Mouse (Mus musculus): Measurements from ENCODE around the gene Gtpbp3. TPM values are rescaled to one million over a fixed set of nuclear protein-coding genes. Genes with fewer than 3 reads are reported as not detected.
A peak's percentile ranks its signal among the peaks of the same experiment; 100 is the strongest.

The Gtpbp3 gene
- polyA plus RNA-seq, 1 experiment from 2014 or later, result 5.9 TPM

DNA sequence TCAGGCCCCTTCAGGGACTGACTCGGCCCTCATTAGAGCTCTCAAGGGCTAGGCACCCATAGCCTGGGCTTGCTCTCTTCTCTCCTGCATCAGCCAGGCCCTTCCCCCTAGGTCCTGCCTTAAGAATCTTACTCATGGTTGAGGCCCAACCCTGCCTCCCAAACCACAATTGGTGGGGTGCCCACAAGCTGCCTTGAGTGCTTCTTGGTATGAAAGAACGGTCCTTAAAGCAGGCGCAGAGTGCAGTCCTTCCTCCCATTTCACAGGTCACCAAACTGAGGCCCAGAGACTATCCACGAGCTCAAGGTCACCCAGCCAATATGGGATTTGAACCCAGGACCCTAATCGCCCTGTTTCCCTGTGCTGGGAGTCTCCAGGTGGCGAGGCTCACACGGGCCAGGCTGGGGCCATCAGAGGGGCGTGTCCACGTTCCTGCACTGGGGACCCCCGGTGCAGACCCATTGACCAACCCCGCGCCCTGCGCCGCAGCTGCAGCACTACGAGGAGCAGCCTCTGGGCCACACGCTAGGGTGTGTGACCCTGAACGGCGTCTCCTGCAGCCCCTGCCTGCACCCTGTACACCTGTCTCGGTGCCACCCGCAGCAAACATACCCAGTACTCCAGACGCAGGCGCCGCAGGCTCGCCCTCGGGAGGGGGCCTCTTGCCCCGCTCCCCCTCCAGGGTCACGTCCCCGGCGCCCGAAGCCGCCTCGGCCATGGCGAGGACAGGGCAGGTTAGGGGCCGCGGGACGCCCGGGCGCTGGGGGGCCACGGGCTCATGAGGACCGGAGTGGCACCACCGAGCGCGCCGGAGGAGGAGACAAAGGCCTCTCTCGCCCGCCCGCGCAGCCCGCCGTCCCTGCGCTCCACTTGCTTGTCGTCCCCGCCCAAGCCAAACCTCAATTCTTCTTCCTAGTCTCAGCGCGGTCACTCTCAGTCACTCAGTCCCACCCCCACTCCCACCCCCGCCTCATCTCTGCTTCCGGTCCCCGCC, 2.5 kb upstream of the Gtpbp3 start, which contains the start of gene Ano8:
Gene Ano8 (minus strand): TSS at position 822 of the 994 bp plus-strand sequence.
- H3K9me3 ChIP-seq (ENCODE audit: control insufficient read depth, low read length), result no peaks in the 10 kb centered on the region
- H3K27ac ChIP-seq (ENCODE audit: low read depth, low read length), result peak within 1 kb of the TSS; percentile 82
- WGBS, result 5% methylated on average over 47 of the region's 58 CpGs
- peak within 1 kb of the TSS; percentile 84 for H3K4me2 ChIP-seq (ENCODE audit: low read depth, low read length)
- peaks cover 14% of the 10 kb centered on the region for H3K4me1 ChIP-seq (ENCODE audit: control insufficient read depth, insufficient read depth, low read length)
- ATAC-seq (ENCODE audit: low read depth), result peak; percentile 76
- H3K9ac ChIP-seq (replicated peaks; ENCODE audit: low read depth, low read length), result peak within 1 kb of the TSS; percentile 95
- H3K36me3 ChIP-seq (ENCODE audit: control insufficient read depth, insufficient read depth, low read length), result peaks cover 15% of the 10 kb centered on the region; the same call in 1 of the 2 replicates
- peak within 1 kb of the TSS; percentile 81 for H3K4me3 ChIP-seq (ENCODE audit: low read depth, low read length)
- no peaks in the 10 kb centered on the region for H3K27me3 ChIP-seq (ENCODE audit: control insufficient read depth, insufficient read depth, low read length)

DNA sequence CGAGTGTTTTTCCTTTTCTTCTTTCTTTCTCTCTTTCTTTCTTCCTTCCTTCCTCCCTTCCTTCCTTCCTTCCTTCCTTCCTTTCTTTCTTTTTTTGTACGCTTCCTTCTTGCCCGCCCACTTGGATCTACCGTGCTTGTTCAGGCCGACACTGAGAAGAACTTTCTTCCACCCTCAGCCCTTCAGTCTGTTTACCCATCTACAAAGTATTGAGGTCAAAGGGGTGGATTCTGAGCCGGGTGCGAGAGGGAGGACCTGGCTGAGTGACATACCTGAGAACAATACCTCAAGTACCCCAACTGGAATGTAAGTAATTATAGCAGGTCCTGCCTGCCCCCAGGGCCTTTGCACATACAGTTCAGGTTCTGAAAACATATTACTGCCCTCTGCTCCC, 1.8 kb upstream of the Gtpbp3 start:
- H3K9ac ChIP-seq (replicated peaks; ENCODE audit: low read depth, low read length), result peak overlapping the region; percentile 95; the same call in 1 of the 2 replicates
- no peaks in the 10 kb centered on the region for H3K9me3 ChIP-seq (ENCODE audit: control insufficient read depth, low read length)
- no peak overlapping the region for H3K27ac ChIP-seq (ENCODE audit: low read depth, low read length)
- H3K4me3 ChIP-seq (ENCODE audit: low read depth, low read length), result peak overlapping the region; percentile 81
- peaks cover 14% of the 10 kb centered on the region for H3K4me1 ChIP-seq (ENCODE audit: control insufficient read depth, insufficient read depth, low read length)
- H3K36me3 ChIP-seq (ENCODE audit: control insufficient read depth, insufficient read depth, low read length), result peaks cover 10% of the 10 kb centered on the region; the same call in 1 of the 2 replicates
- ATAC-seq (ENCODE audit: low read depth), result no peak
- H3K27me3 ChIP-seq (ENCODE audit: control insufficient read depth, insufficient read depth, low read length), result no peaks in the 10 kb centered on the region
- peak overlapping the region; percentile 84 for H3K4me2 ChIP-seq (ENCODE audit: low read depth, low read length)
- WGBS, result 24% methylated on average over 7 of the region's 7 CpGs

DNA sequence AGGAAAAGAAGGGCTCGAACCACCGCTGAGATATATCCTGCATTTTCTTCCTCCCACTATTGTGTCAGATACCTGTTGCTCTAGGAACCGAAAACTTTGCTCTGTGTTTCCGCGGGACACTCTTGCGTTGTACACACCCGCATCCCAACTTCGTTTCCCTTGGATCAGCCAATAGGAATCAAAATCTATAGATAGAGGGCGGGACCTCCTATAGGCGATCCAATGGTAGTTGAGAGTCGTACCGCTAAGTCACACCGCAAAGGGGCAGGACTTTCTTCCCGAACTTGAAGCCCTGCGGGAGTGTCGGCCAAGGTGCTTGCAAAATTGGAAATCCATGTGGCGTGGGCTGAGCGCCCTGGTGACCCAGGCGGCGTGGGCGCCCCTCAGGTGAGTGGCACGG, 551 bp downstream of the Gtpbp3 start:
- peaks cover 14% of the 10 kb centered on the region for H3K4me1 ChIP-seq (ENCODE audit: control insufficient read depth, insufficient read depth, low read length)
- H3K36me3 ChIP-seq (ENCODE audit: control insufficient read depth, insufficient read depth, low read length), result peaks cover 13% of the 10 kb centered on the region
- H3K27me3 ChIP-seq (ENCODE audit: control insufficient read depth, insufficient read depth, low read length), result no peaks in the 10 kb centered on the region
- WGBS, result under 1% methylated on average over 22 of the region's 22 CpGs
- peak overlapping the region; percentile 100 for H3K4me2 ChIP-seq (ENCODE audit: low read depth, low read length)
- ATAC-seq (ENCODE audit: low read depth), result peak; percentile 91
- no peak overlapping the region for H3K27ac ChIP-seq (ENCODE audit: low read depth, low read length)
- H3K9ac ChIP-seq (replicated peaks; ENCODE audit: low read depth, low read length), result peak overlapping the region; percentile 57
- peak overlapping the region; percentile 75 for H3K4me3 ChIP-seq (ENCODE audit: low read depth, low read length)
- no peaks in the 10 kb centered on the region for H3K9me3 ChIP-seq (ENCODE audit: control insufficient read depth, low read length)

DNA sequence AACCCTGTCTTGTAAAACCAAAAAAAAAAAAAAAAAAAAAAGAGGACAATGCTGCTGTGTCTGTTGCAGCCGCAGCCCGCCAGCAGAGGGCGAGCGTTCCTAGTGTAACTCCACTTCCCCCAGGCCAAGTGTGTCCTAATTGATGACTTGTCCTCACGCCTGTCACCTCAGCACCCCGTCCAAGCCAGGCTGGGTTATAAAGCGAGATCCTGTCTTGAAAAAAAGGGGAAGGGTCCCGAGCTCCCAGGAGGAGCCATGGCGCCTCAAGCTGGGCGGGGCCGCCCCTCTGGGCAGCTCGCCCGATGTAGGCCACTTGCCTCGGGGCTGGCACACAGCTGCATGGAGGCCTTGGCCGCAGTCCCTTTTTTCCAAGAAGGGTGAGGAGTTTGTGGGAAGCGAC, 7.1 kb downstream of the Gtpbp3 start:
- 17% methylated on average over 15 of the region's 16 CpGs for WGBS
- no peak overlapping the region for H3K27ac ChIP-seq (ENCODE audit: low read depth, low read length)
- no peak overlapping the region for H3K9ac ChIP-seq (replicated peaks; ENCODE audit: low read depth, low read length)
- H3K36me3 ChIP-seq (ENCODE audit: control insufficient read depth, insufficient read depth, low read length), result peaks cover 8% of the 10 kb centered on the region; the same call in 1 of the 2 replicates
- H3K4me1 ChIP-seq (ENCODE audit: control insufficient read depth, insufficient read depth, low read length), result no peaks in the 10 kb centered on the region
- no peak overlapping the region for H3K4me2 ChIP-seq (ENCODE audit: low read depth, low read length)
- H3K4me3 ChIP-seq (ENCODE audit: low read depth, low read length), result no peak overlapping the region
- H3K27me3 ChIP-seq (ENCODE audit: control insufficient read depth, insufficient read depth, low read length), result no peaks in the 10 kb centered on the region
- ATAC-seq (ENCODE audit: low read depth), result peak; percentile 77
- H3K9me3 ChIP-seq (ENCODE audit: control insufficient read depth, low read length), result no peaks in the 10 kb centered on the region

GRCm38 (mm10) chr8:71495811-71496210, 7.9 kb downstream of the Gtpbp3 start:
- Histone ChIP-seq H3K27ac (ENCODE audit: low read depth, low read length) (no peak overlapping the region), H3K4me1 (ENCODE audit: control insufficient read depth, insufficient read depth, low read length) (no peaks in the 10 kb centered on the region), H3K4me2 (ENCODE audit: low read depth, low read length) (no peak overlapping the region), H3K9me3 (ENCODE audit: control insufficient read depth, low read length) (no peaks in the 10 kb centered on the region), H3K27me3 (ENCODE audit: control insufficient read depth, insufficient read depth, low read length) (no peaks in the 10 kb centered on the region), H3K36me3 (ENCODE audit: control insufficient read depth, insufficient read depth, low read length) (peaks cover 8% of the 10 kb centered on the region; the same call in 1 of the 2 replicates), H3K9ac (replicated peaks; ENCODE audit: low read depth, low read length) (no peak overlapping the region), H3K4me3 (ENCODE audit: low read depth, low read length) (no peak overlapping the region)
- ATAC-seq (ENCODE audit: low read depth), result no peak
- WGBS, result 90% methylated on average over 5 of the region's 5 CpGs

GRCm38 (mm10) chr8:71496481-71496880, 8.6 kb downstream of the Gtpbp3 start:
- no peak overlapping the region for H3K4me2 ChIP-seq (ENCODE audit: low read depth, low read length)
- H3K4me1 ChIP-seq (ENCODE audit: control insufficient read depth, insufficient read depth, low read length), result no peaks in the 10 kb centered on the region
- no peak for ATAC-seq (ENCODE audit: low read depth)
- peak overlapping the region; percentile 28; the same call in 1 of the 2 replicates for H3K27ac ChIP-seq (ENCODE audit: low read depth, low read length)
- H3K27me3 ChIP-seq (ENCODE audit: control insufficient read depth, insufficient read depth, low read length), result no peaks in the 10 kb centered on the region
- no peak overlapping the region for H3K9ac ChIP-seq (replicated peaks; ENCODE audit: low read depth, low read length)
- 46% methylated on average over 11 of the region's 11 CpGs for WGBS
- H3K4me3 ChIP-seq (ENCODE audit: low read depth, low read length), result no peak overlapping the region
- no peaks in the 10 kb centered on the region for H3K9me3 ChIP-seq (ENCODE audit: control insufficient read depth, low read length)
- peaks cover 8% of the 10 kb centered on the region; the same call in 1 of the 2 replicates for H3K36me3 ChIP-seq (ENCODE audit: control insufficient read depth, insufficient read depth, low read length)

GRCm38 (mm10) chr8:71497077-71497645, 9.3 kb downstream of the Gtpbp3 start:
- no peak for ATAC-seq (ENCODE audit: low read depth)
- Histone ChIP-seq H3K4me1 (ENCODE audit: control insufficient read depth, insufficient read depth, low read length) (no peaks in the 10 kb centered on the region), H3K27me3 (ENCODE audit: control insufficient read depth, insufficient read depth, low read length) (no peaks in the 10 kb centered on the region), H3K36me3 (ENCODE audit: control insufficient read depth, insufficient read depth, low read length) (peaks cover 7% of the 10 kb centered on the region; the same call in 1 of the 2 replicates), H3K9ac (replicated peaks; ENCODE audit: low read depth, low read length) (no peak overlapping the region), H3K27ac (ENCODE audit: low read depth, low read length) (no peak overlapping the region; the same call in 1 of the 2 replicates), H3K4me3 (ENCODE audit: low read depth, low read length) (no peak overlapping the region), H3K4me2 (ENCODE audit: low read depth, low read length) (no peak overlapping the region), H3K9me3 (ENCODE audit: control insufficient read depth, low read length) (no peaks in the 10 kb centered on the region)
- whole genome bisulfite sequencing, result 88% methylated on average over 1 of the region's 1 CpGs

DNA sequence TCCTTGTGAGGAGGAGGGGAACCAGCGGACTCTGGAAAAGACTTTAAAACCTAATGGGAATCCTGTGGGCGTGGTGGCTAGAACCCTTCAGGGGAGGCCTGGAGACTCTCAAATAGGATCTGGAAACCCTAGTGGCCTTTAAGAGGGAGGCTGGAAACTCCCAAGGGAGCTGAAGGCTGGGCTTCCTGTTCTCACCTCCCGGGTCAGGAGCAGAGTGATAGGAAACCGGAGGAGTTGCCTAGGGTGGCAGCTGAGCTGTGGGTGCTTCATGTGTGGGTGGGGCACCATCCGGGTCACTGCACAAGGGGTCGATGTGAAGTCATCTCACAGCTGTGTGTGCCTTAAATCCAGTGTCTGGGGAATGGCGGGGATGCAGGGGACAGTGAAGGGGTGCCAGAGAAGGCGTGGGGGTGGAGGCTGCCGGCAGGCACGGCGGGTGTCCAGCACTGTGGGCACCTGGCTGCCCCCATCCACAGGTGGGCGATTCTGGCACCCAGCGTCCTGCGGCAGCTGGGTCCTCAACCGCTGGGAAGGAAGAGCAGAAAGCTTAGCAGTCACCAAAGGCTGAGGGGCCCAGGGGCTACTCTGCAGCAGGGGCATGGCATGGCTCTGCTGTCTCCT, 10.1 kb downstream of the Gtpbp3 start:
- Histone ChIP-seq H3K9ac (replicated peaks; ENCODE audit: low read depth, low read length) (no peak overlapping the region), H3K36me3 (ENCODE audit: control insufficient read depth, insufficient read depth, low read length) (no peaks in the 10 kb centered on the region), H3K27ac (ENCODE audit: low read depth, low read length) (no peak overlapping the region), H3K4me1 (ENCODE audit: control insufficient read depth, insufficient read depth, low read length) (no peaks in the 10 kb centered on the region), H3K27me3 (ENCODE audit: control insufficient read depth, insufficient read depth, low read length) (no peaks in the 10 kb centered on the region), H3K4me2 (ENCODE audit: low read depth, low read length) (no peak overlapping the region), H3K9me3 (ENCODE audit: control insufficient read depth, low read length) (no peaks in the 10 kb centered on the region), H3K4me3 (ENCODE audit: low read depth, low read length) (no peak overlapping the region)
- 35% methylated on average over 15 of the region's 15 CpGs for WGBS
- no peak for ATAC-seq (ENCODE audit: low read depth)

All from neural tube, embryonic 14.5 days (tissue).